Mouse (Mus musculus): ENCODE measurements around the gene 1700016K19Rik. TPM values are rescaled to one million over a fixed set of nuclear protein-coding genes. Genes with fewer than 3 reads are reported as not detected.
A peak's percentile ranks its signal among the peaks of the same experiment; 100 is the strongest.

1700016K19Rik gene
- polyA plus RNA-seq (2015; fragmentation: Nextera tagmentation; extraction: Ambion mirVana): 3.0 and 3.7 TPM in 2 replicates

- Histone ChIP-seq H3K27ac (no peak within 1 kb of the TSS), H3K9me3 (no peaks in the 10 kb centered on the region), H3K4me2 (peak within 1 kb of the TSS; percentile 79), H3K36me3 (no peaks in the 10 kb centered on the region), H3K27me3 (replicated peaks) (no peaks in the 10 kb centered on the region), H3K9ac (peak within 1 kb of the TSS; percentile 17; the same call in 1 of the 2 replicates), H3K4me3 (replicated peaks) (peak within 1 kb of the TSS; percentile 56), H3K4me1 (no peaks in the 10 kb centered on the region)
- WGBS: 10% methylated on average over 34 of the region's 36 CpGs
- ATAC-seq (ENCODE audit: insufficient read depth, low FRiP score, low read depth): no peak; the same call in 1 of the 2 replicates
Measured at GRCm38 (mm10) chr11:75999440-76000155, at the start of gene 1700016K19Rik. Gene 1700016K19Rik, plus strand, starts transcription at chr11:75999912.

GRCm38 (mm10) chr11:75950459-75950858, 49.3 kb upstream of the 1700016K19Rik start:
- no peaks in the 10 kb centered on the region for H3K27me3 ChIP-seq (replicated peaks)
- H3K4me3 ChIP-seq (replicated peaks): no peak overlapping the region
- H3K4me1 ChIP-seq: no peaks in the 10 kb centered on the region
- no peaks in the 10 kb centered on the region for H3K36me3 ChIP-seq
- H3K27ac ChIP-seq: no peak overlapping the region
- no peak for ATAC-seq (ENCODE audit: insufficient read depth, low FRiP score, low read depth)
- no peaks in the 10 kb centered on the region for H3K9me3 ChIP-seq
- H3K9ac ChIP-seq: no peak overlapping the region
- WGBS: 57% methylated on average over 3 of the region's 3 CpGs
- no peak overlapping the region for H3K4me2 ChIP-seq

- 76% methylated on average over 5 of the region's 5 CpGs for WGBS
- no peak overlapping the region for H3K4me2 ChIP-seq
- H3K4me3 ChIP-seq (replicated peaks): no peak overlapping the region
- no peak overlapping the region for H3K9ac ChIP-seq
- H3K9me3 ChIP-seq: no peaks in the 10 kb centered on the region
- H3K36me3 ChIP-seq: no peaks in the 10 kb centered on the region
- H3K4me1 ChIP-seq: no peaks in the 10 kb centered on the region
- no peak for ATAC-seq (ENCODE audit: insufficient read depth, low FRiP score, low read depth)
- H3K27me3 ChIP-seq (replicated peaks): no peaks in the 10 kb centered on the region
- H3K27ac ChIP-seq: no peak overlapping the region
Measured at GRCm38 (mm10) chr11:75951895-75952294, 47.8 kb upstream of the 1700016K19Rik start.

- no peak for ATAC-seq (ENCODE audit: insufficient read depth, low FRiP score, low read depth)
Measured at GRCm38 (mm10) chr11:75954896-75955295, 44.8 kb upstream of the 1700016K19Rik start.

GRCm38 (mm10) chr11:75956651-75957050, 43.1 kb upstream of the 1700016K19Rik start:
- Histone ChIP-seq H3K36me3 (no peaks in the 10 kb centered on the region), H3K4me1 (no peaks in the 10 kb centered on the region), H3K9me3 (no peaks in the 10 kb centered on the region), H3K4me3 (replicated peaks) (no peak overlapping the region), H3K27ac (no peak overlapping the region), H3K27me3 (replicated peaks) (no peaks in the 10 kb centered on the region), H3K9ac (no peak overlapping the region), H3K4me2 (no peak overlapping the region)
- no peak for ATAC-seq (ENCODE audit: insufficient read depth, low FRiP score, low read depth)
- WGBS: 67% methylated on average over 8 of the region's 8 CpGs

More at GRCm38 (mm10) chr11:75954896-75955295, 44.8 kb upstream of the 1700016K19Rik start:
- Histone ChIP-seq H3K27me3 (replicated peaks) (no peaks in the 10 kb centered on the region), H3K36me3 (no peaks in the 10 kb centered on the region), H3K9me3 (no peaks in the 10 kb centered on the region), H3K4me1 (no peaks in the 10 kb centered on the region), H3K27ac (no peak overlapping the region), H3K4me3 (replicated peaks) (no peak overlapping the region), H3K9ac (no peak overlapping the region), H3K4me2 (no peak overlapping the region)
- WGBS: 79% methylated on average over 9 of the region's 9 CpGs

GRCm38 (mm10) chr11:75957124-75957832, 42.4 kb upstream of the 1700016K19Rik start:
- WGBS: 88% methylated on average over 17 of the region's 17 CpGs
- Histone ChIP-seq H3K27ac (no peak overlapping the region), H3K9ac (no peak overlapping the region), H3K4me2 (no peak overlapping the region), H3K9me3 (no peaks in the 10 kb centered on the region), H3K27me3 (replicated peaks) (no peaks in the 10 kb centered on the region), H3K4me3 (replicated peaks) (no peak overlapping the region), H3K4me1 (no peaks in the 10 kb centered on the region), H3K36me3 (no peaks in the 10 kb centered on the region)
- ATAC-seq (ENCODE audit: insufficient read depth, low FRiP score, low read depth): no peak

GRCm38 (mm10) chr11:75961782-75962181, 37.9 kb upstream of the 1700016K19Rik start:
- 84% methylated on average over 7 of the region's 7 CpGs for WGBS
- Histone ChIP-seq H3K9ac (no peak overlapping the region), H3K4me2 (no peak overlapping the region), H3K9me3 (no peaks in the 10 kb centered on the region), H3K4me1 (peaks cover 20% of the 10 kb centered on the region), H3K4me3 (replicated peaks) (no peak overlapping the region), H3K27me3 (replicated peaks) (0 out of 2 replicates have a peak, but pooled peaks cover 10% of the 10 kb centered on the region), H3K27ac (no peak overlapping the region), H3K36me3 (no peaks in the 10 kb centered on the region)
- no peak for ATAC-seq (ENCODE audit: insufficient read depth, low FRiP score, low read depth)

- peaks cover 25% of the 10 kb centered on the region for H3K4me1 ChIP-seq
- H3K4me2 ChIP-seq: no peak overlapping the region
- H3K36me3 ChIP-seq: no peaks in the 10 kb centered on the region
- H3K27me3 ChIP-seq (replicated peaks): peaks cover 17% of the 10 kb centered on the region; the same call in 1 of the 2 replicates
- no peak overlapping the region for H3K27ac ChIP-seq
- no peak for ATAC-seq (ENCODE audit: insufficient read depth, low FRiP score, low read depth)
- H3K4me3 ChIP-seq (replicated peaks): no peak overlapping the region
- 31% methylated on average over 11 of the region's 11 CpGs for WGBS
- no peak overlapping the region for H3K9ac ChIP-seq
- no peaks in the 10 kb centered on the region for H3K9me3 ChIP-seq
Measured at GRCm38 (mm10) chr11:75963730-75964475, 35.8 kb upstream of the 1700016K19Rik start.

GRCm38 (mm10) chr11:75964476-75964730, 35.3 kb upstream of the 1700016K19Rik start:
- no peak for ATAC-seq (ENCODE audit: insufficient read depth, low FRiP score, low read depth)
- no peak overlapping the region for H3K9ac ChIP-seq
- H3K36me3 ChIP-seq: no peaks in the 10 kb centered on the region
- no peak overlapping the region for H3K4me3 ChIP-seq (replicated peaks)
- H3K9me3 ChIP-seq: no peaks in the 10 kb centered on the region
- H3K4me2 ChIP-seq: no peak overlapping the region
- H3K27ac ChIP-seq: no peak overlapping the region
- peaks cover 17% of the 10 kb centered on the region; the same call in 1 of the 2 replicates for H3K27me3 ChIP-seq (replicated peaks)
- peaks cover 25% of the 10 kb centered on the region for H3K4me1 ChIP-seq
- WGBS: 52% methylated on average over 4 of the region's 4 CpGs

- Histone ChIP-seq H3K4me2 (peak overlapping the region; percentile 95), H3K4me1 (peaks cover 25% of the 10 kb centered on the region), H3K9ac (peak overlapping the region; percentile 61; the same call in 1 of the 2 replicates), H3K36me3 (no peaks in the 10 kb centered on the region), H3K4me3 (replicated peaks) (peak overlapping the region; percentile 70), H3K27me3 (replicated peaks) (peaks cover 17% of the 10 kb centered on the region; the same call in 1 of the 2 replicates), H3K9me3 (no peaks in the 10 kb centered on the region), H3K27ac (peak overlapping the region; percentile 89)
- ATAC-seq (ENCODE audit: insufficient read depth, low FRiP score, low read depth): no peak
- 13% methylated on average over 28 of the region's 28 CpGs for WGBS
Measured at GRCm38 (mm10) chr11:75965674-75966400, 33.9 kb upstream of the 1700016K19Rik start.
